Mouse (Mus musculus) lung, postnatal 0 days (tissue): ENCODE results near the gene Ints3.

Experiments
- CTCF ChIP-seq: IDR thresholded peaks from 2 replicates; pipeline ENCODE4 v1.5.1; 2016; ENCODE audit warnings: antibody characterized with exemption, mild to moderate bottlenecking
- EP300 ChIP-seq: IDR thresholded peaks from 2 replicates; pipeline ENCODE4 v1.6.1; 2016; ENCODE audit warnings: antibody characterized with exemption, mild to moderate bottlenecking, control low read depth

DNA sequence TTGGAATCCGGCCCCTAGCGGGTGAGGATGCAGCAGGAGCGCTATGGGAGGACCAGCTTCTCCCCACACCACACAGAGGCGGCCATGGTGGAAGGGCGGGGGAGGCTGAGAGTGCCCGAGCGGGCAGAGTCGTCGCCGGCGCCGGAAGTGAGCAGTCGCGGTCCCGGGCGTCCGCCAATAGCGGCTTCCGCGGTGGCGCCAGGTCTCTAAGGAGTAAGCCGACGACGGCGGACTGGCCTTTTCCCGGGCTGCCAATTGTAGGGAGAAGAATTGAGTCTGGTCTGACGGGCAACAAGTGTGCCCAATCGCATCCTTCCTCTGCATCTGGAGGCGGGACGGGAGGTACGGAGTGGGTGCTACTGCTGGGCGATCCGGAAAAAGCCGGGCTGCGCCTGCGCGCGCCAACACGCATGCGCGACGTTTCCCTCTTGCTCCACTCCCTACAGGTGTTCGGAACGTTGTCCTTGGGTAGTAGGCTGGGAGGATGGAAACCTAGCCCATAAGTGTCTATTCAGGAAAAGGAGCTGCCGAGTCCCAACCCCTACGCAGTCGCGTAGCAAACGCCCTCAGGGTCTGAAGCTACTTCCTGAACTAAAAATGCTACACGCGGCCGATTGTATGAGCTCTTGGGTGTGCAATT, at the start of gene Ints3:
- TF ChIP-seq EP300 = no peak
- peak; percentile 23 for TF ChIP-seq CTCF
